Mouse (Mus musculus) forebrain, embryonic 11.5 days (tissue): ENCODE measurements around the gene Mlxipl. TPM values are rescaled to one million over a fixed set of nuclear protein-coding genes. Genes with fewer than 3 reads are reported as not detected.
A peak's percentile ranks its signal among the peaks of the same experiment; 100 is the strongest.

Experiments
- ATAC-seq: fragments of 200-750 bp; cut with Nextera tagmentation; replicated peaks from 2 replicates; pipeline ENCODE4 v1.8.0; 2017; ENCODE audit warnings: moderate TSS enrichment; ENCODE audit not compliant: low FRiP score
- DNase-seq: peaks from one replicate; pipeline ENCODE4 v3.0.0-alpha.2; 2017; ENCODE audit warnings: low spot score
- H3K27ac ChIP-seq: fragments of 300-500 bp; sonication (generic); 2 replicates; pipeline ENCODE4 v1.5.1; 2014; ENCODE audit warnings: low read depth, low read length
- H3K27me3 ChIP-seq: fragments of 300-500 bp; sonication (generic); 2 replicates; pipeline ENCODE4 v1.6.1; 2014; ENCODE audit warnings: mild to moderate bottlenecking, low read length, mixed read lengths; ENCODE audit not compliant: control insufficient read depth, insufficient read depth
- H3K36me3 ChIP-seq: fragments of 300-500 bp; sonication (generic); 2 replicates; pipeline ENCODE4 v1.6.1; 2014; ENCODE audit warnings: mild to moderate bottlenecking, low read length, moderate library complexity, mixed read lengths; ENCODE audit not compliant: control insufficient read depth, insufficient read depth
- H3K4me1 ChIP-seq: fragments of 300-500 bp; sonication (generic); replicated peaks from 2 replicates; pipeline ENCODE4 v1.6.1; 2014; ENCODE audit warnings: low read length, mixed read lengths; ENCODE audit not compliant: control insufficient read depth, insufficient read depth
- H3K4me2 ChIP-seq: fragments of 300-500 bp; sonication (generic); 2 replicates; pipeline ENCODE4 v1.6.1; 2014; ENCODE audit warnings: low read depth, mild to moderate bottlenecking, low read length, moderate library complexity, mixed read lengths; ENCODE audit not compliant: severe bottlenecking
- H3K4me3 ChIP-seq: fragments of 300-500 bp; sonication (generic); 2 replicates; pipeline ENCODE4 v1.5.1; 2014; ENCODE audit warnings: low read depth, low read length
- H3K9ac ChIP-seq: fragments of 300-500 bp; sonication (generic); 2 replicates; pipeline ENCODE4 v1.6.1; 2014; ENCODE audit warnings: low read length
- H3K9me3 ChIP-seq: fragments of 300-500 bp; sonication (generic); 2 replicates; pipeline ENCODE4 v1.6.1; 2016; ENCODE audit warnings: low read length, mixed read lengths; ENCODE audit not compliant: control insufficient read depth
- WGBS: fragments of 180-500 bp; shearing (Covaris S2); extraction: QIAGEN DNeasy Blood & Tissue Kit; methylation state at CpG from one replicate; pipeline ENCODE4 v1.1.7; 2014; 5-methylcytosine and 5-hydroxymethylcytosine counted together
- polyA plus RNA-seq: library from polyadenylated mRNA; unstranded; fragments of >200 nt; fragmentation: Nextera tagmentation; extraction: Ambion mirVana; gene quantifications from 2 replicates; pipeline ENCODE4 v1.2.1, GENCODE M21; 2014

Mlxipl gene
- polyA plus RNA-seq, 1 experiment from 2014 or later, result 2.4 TPM

GRCm38 (mm10) chr5:135144469-135144868 lies 54.8 kb downstream of the Mlxipl start:
- WGBS, result 66% methylated on average over 4 of the region's 4 CpGs
- ATAC-seq, result no peak
- no peaks in the 10 kb centered on the region for H3K27me3 ChIP-seq

GRCm38 (mm10) chr5:135145532-135145931 lies 55.8 kb downstream of the Mlxipl start:
- H3K4me2 ChIP-seq, result no peak overlapping the region
- no peak overlapping the region for H3K27ac ChIP-seq
- H3K4me1 ChIP-seq, result peaks cover 7% of the 10 kb centered on the region; the same call in 1 of the 2 replicates
- DNase-seq, result no peak
- H3K9me3 ChIP-seq, result no peaks in the 10 kb centered on the region
- H3K36me3 ChIP-seq, result no peaks in the 10 kb centered on the region
- H3K9ac ChIP-seq, result no peak overlapping the region
- no peak overlapping the region for H3K4me3 ChIP-seq
- no peaks in the 10 kb centered on the region for H3K27me3 ChIP-seq
- no peak for ATAC-seq
- WGBS, result 80% methylated on average over 3 of the region's 3 CpGs

More at GRCm38 (mm10) chr5:135144469-135144868, 54.8 kb downstream of the Mlxipl start:
- no peaks in the 10 kb centered on the region for H3K36me3 ChIP-seq
- no peak overlapping the region for H3K27ac ChIP-seq
- no peak overlapping the region for H3K9ac ChIP-seq
- no peaks in the 10 kb centered on the region for H3K9me3 ChIP-seq
- no peak overlapping the region for H3K4me3 ChIP-seq
- H3K4me1 ChIP-seq, result peaks cover 7% of the 10 kb centered on the region; the same call in 1 of the 2 replicates
- H3K4me2 ChIP-seq, result no peak overlapping the region
- DNase-seq, result no peak

- no peaks in the 10 kb centered on the region for H3K27me3 ChIP-seq
- ATAC-seq (no peak), DNase-seq (no peak)
- no peak overlapping the region for H3K27ac ChIP-seq
- no peaks in the 10 kb centered on the region for H3K36me3 ChIP-seq
- no peak overlapping the region for H3K4me2 ChIP-seq
- no peak overlapping the region for H3K4me3 ChIP-seq
- peaks cover 7% of the 10 kb centered on the region; the same call in 1 of the 2 replicates for H3K4me1 ChIP-seq
- H3K9ac ChIP-seq, result no peak overlapping the region
- no peaks in the 10 kb centered on the region for H3K9me3 ChIP-seq
Observed at GRCm38 (mm10) chr5:135145955-135146354, 56.3 kb downstream of the Mlxipl start.

- Histone ChIP-seq H3K4me2 (peak overlapping the region; percentile 64), H3K27me3 (no peaks in the 10 kb centered on the region), H3K27ac (peak overlapping the region; percentile 80), H3K36me3 (no peaks in the 10 kb centered on the region), H3K9me3 (no peaks in the 10 kb centered on the region), H3K4me3 (peak overlapping the region; percentile 72), H3K4me1 (peaks cover 7% of the 10 kb centered on the region; the same call in 1 of the 2 replicates), H3K9ac (peak overlapping the region; percentile 63)
- WGBS, result under 1% methylated on average over 13 of the region's 13 CpGs
- no peak for DNase-seq
- no peak for ATAC-seq
Observed at GRCm38 (mm10) chr5:135148715-135149052, 59.0 kb downstream of the Mlxipl start.

- H3K9ac ChIP-seq, result peak within 1 kb of the TSS; percentile 76
- WGBS, result under 1% methylated on average over 63 of the region's 63 CpGs
- peak within 1 kb of the TSS; percentile 64 for H3K4me2 ChIP-seq
- peaks cover 7% of the 10 kb centered on the region; the same call in 1 of the 2 replicates for H3K4me1 ChIP-seq
- H3K27ac ChIP-seq, result peak within 1 kb of the TSS; percentile 80
- ATAC-seq (peak; percentile 97), DNase-seq (peak; percentile 100)
- no peaks in the 10 kb centered on the region; the same call in 1 of the 2 replicates for H3K36me3 ChIP-seq
- H3K9me3 ChIP-seq, result no peaks in the 10 kb centered on the region
- peak within 1 kb of the TSS; percentile 72 for H3K4me3 ChIP-seq
- no peaks in the 10 kb centered on the region for H3K27me3 ChIP-seq
Observed at GRCm38 (mm10) chr5:135149053-135149819, 59.5 kb downstream of the Mlxipl start, which contains the start of gene Tbl2. Gene Tbl2 (plus strand): TSS chr5:135149657.

- ATAC-seq (no peak), DNase-seq (no peak)
- Histone ChIP-seq H3K9me3 (no peaks in the 10 kb centered on the region), H3K36me3 (no peaks in the 10 kb centered on the region; the same call in 1 of the 2 replicates), H3K27me3 (no peaks in the 10 kb centered on the region), H3K9ac (peak overlapping the region; percentile 76), H3K4me1 (peaks cover 7% of the 10 kb centered on the region; the same call in 1 of the 2 replicates), H3K4me3 (peak overlapping the region; percentile 72), H3K4me2 (peak overlapping the region; percentile 64), H3K27ac (peak overlapping the region; percentile 14; the same call in 1 of the 2 replicates)
- WGBS, result under 1% methylated on average over 23 of the region's 23 CpGs
Observed at GRCm38 (mm10) chr5:135149820-135150178, 60.1 kb downstream of the Mlxipl start.

- ATAC-seq, result no peak
- no peak overlapping the region for H3K9ac ChIP-seq
- H3K27me3 ChIP-seq, result no peaks in the 10 kb centered on the region
- H3K4me3 ChIP-seq, result no peak overlapping the region
- H3K4me2 ChIP-seq, result no peak overlapping the region
- DNase-seq, result no peak
- H3K9me3 ChIP-seq, result no peaks in the 10 kb centered on the region
- WGBS, result 92% methylated on average over 4 of the region's 4 CpGs
- no peak overlapping the region for H3K27ac ChIP-seq
- no peaks in the 10 kb centered on the region for H3K4me1 ChIP-seq
- H3K36me3 ChIP-seq, result peaks cover 10% of the 10 kb centered on the region
Observed at GRCm38 (mm10) chr5:135156496-135156895, 66.8 kb downstream of the Mlxipl start.

GRCm38 (mm10) chr5:135161221-135161620 lies 71.5 kb downstream of the Mlxipl start:
- Histone ChIP-seq H3K4me1 (no peaks in the 10 kb centered on the region), H3K9ac (no peak overlapping the region), H3K4me3 (no peak overlapping the region), H3K4me2 (no peak overlapping the region), H3K9me3 (no peaks in the 10 kb centered on the region), H3K27ac (no peak overlapping the region), H3K27me3 (no peaks in the 10 kb centered on the region), H3K36me3 (peaks cover 8% of the 10 kb centered on the region)
- ATAC-seq (no peak), DNase-seq (no peak)
- 96% methylated on average over 4 of the region's 4 CpGs for WGBS

- no peak overlapping the region for H3K9ac ChIP-seq
- H3K4me2 ChIP-seq, result no peak overlapping the region
- no peaks in the 10 kb centered on the region for H3K4me1 ChIP-seq
- H3K4me3 ChIP-seq, result no peak overlapping the region
- WGBS, result 91% methylated on average over 7 of the region's 7 CpGs
- ATAC-seq (no peak), DNase-seq (no peak)
- no peaks in the 10 kb centered on the region for H3K27me3 ChIP-seq
- H3K36me3 ChIP-seq, result peaks cover 4% of the 10 kb centered on the region
- H3K27ac ChIP-seq, result no peak overlapping the region
- no peaks in the 10 kb centered on the region for H3K9me3 ChIP-seq
Observed at GRCm38 (mm10) chr5:135161650-135162049, 72.0 kb downstream of the Mlxipl start.
